Mouse (Mus musculus): ENCODE measurements around the gene Phf14.
"Not testable (repeated sequence)": the region's sequence is repeated elsewhere in the genome, so short reads cannot be mapped to it uniquely, and the experiment has no call there.

Phf14 gene

GRCm38 (mm10) chr6:11907269-11908032 is at the start of gene Phf14, which contains the start of gene Ndufa4:
Phf14 (plus strand) TSS chr6:11907809.
Ndufa4 (minus strand) TSS chr6:11907497.
- DNase-seq, result peak; percentile 76 to 81

- not testable (repeated sequence) for DNase-seq
Measured at GRCm38 (mm10) chr6:11875364-11875763, 32.2 kb upstream of the Phf14 start.

- DNase-seq, result no peak
Measured at GRCm38 (mm10) chr6:11900809-11901310, 6.7 kb upstream of the Phf14 start.

- DNase-seq, result no peak
Measured at GRCm38 (mm10) chr6:11906890-11907268, 730 bp upstream of the Phf14 start.

GRCm38 (mm10) chr6:11908170-11908569 is 561 bp downstream of the Phf14 start:
- DNase-seq, result no peak

- DNase-seq, result peak; percentile 80 to 82
Measured at GRCm38 (mm10) chr6:11925496-11926041, 18.0 kb downstream of the Phf14 start.

GRCm38 (mm10) chr6:11926082-11926595 is 18.5 kb downstream of the Phf14 start:
- DNase-seq, result peak; percentile 19 to 31

- no peak for DNase-seq
Measured at GRCm38 (mm10) chr6:11927485-11927884, 19.9 kb downstream of the Phf14 start.

- DNase-seq, result no peak
Measured at GRCm38 (mm10) chr6:11933403-11933802, 25.8 kb downstream of the Phf14 start.

- no peak for DNase-seq
Measured at GRCm38 (mm10) chr6:11940895-11941294, 33.3 kb downstream of the Phf14 start.

- DNase-seq, result no peak
Measured at GRCm38 (mm10) chr6:11942089-11942488, 34.5 kb downstream of the Phf14 start.

GRCm38 (mm10) chr6:11948100-11948499 is 40.5 kb downstream of the Phf14 start:
- DNase-seq, result no peak

- DNase-seq, result no peak
Measured at GRCm38 (mm10) chr6:11960172-11960571, 52.6 kb downstream of the Phf14 start.

- DNase-seq, result no peak
Measured at GRCm38 (mm10) chr6:11993782-11994181, 86.2 kb downstream of the Phf14 start.

- DNase-seq, result no peak
Measured at GRCm38 (mm10) chr6:11998576-11998975, 91.0 kb downstream of the Phf14 start.

GRCm38 (mm10) chr6:11999506-11999905 is 91.9 kb downstream of the Phf14 start:
- DNase-seq, result no peak

GRCm38 (mm10) chr6:12005455-12005854 is 97.8 kb downstream of the Phf14 start:
- no peak for DNase-seq

GRCm38 (mm10) chr6:12006001-12006400 is 98.4 kb downstream of the Phf14 start:
- DNase-seq, result no peak

GRCm38 (mm10) chr6:12012103-12012502 is 104.5 kb downstream of the Phf14 start:
- DNase-seq, result no peak

- no peak for DNase-seq
Measured at GRCm38 (mm10) chr6:12014035-12014434, 106.4 kb downstream of the Phf14 start.

GRCm38 (mm10) chr6:12014733-12015132 is 107.1 kb downstream of the Phf14 start:
- no peak for DNase-seq

- DNase-seq, result no peak
Measured at GRCm38 (mm10) chr6:12019736-12020135, 112.1 kb downstream of the Phf14 start.

GRCm38 (mm10) chr6:12020156-12020555 is 112.5 kb downstream of the Phf14 start:
- no peak for DNase-seq

GRCm38 (mm10) chr6:12020738-12021137 is 113.1 kb downstream of the Phf14 start:
- DNase-seq, result no peak
